Mouse (Mus musculus) small intestine, adult 2 months (tissue): Measurements from ENCODE around the gene Tmcc3.

Experiments
- CTCF ChIP-seq: fragments of 200-500 bp; IDR thresholded peaks from 2 replicates; pipeline ENCODE4 v1.5.1; 2012; ENCODE audit warnings: low read depth, mild to moderate bottlenecking, control low read depth, inconsistent platforms, low read length, moderate library complexity, mixed read lengths; ENCODE audit not compliant: insufficient replicate concordance, insufficient read length; ENCODE audit errors: extremely low read depth
- POLR2A ChIP-seq: fragments of 200-500 bp; IDR thresholded peaks from 2 replicates; pipeline ENCODE4 v1.6.1; 2012; ENCODE audit warnings: low read depth, mild to moderate bottlenecking, control low read depth, inconsistent platforms, low read length, moderate library complexity

DNA sequence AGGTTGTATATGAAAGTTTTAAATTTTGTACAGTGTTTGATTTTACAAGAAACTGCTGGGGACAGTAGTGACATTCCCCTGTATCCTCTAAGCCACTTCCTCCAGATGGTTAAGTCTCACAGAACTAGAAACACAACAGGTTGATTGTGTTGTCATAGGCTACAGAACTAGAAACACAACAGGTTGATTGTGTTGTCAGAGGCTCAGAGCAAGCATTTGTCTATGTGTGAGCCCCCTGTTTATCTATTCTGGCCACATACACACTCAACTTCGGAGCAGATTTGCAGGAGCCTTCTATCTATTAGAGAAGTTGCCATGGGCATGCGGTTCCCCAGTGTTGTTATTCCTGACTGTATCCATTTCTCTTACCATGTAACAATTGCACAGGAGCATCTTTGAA is 218.3 kb downstream of the Tmcc3 start:
- no peak for TF ChIP-seq CTCF
- TF ChIP-seq POLR2A: no peak
